Mouse (Mus musculus): Measurements from ENCODE around the gene Frmpd2.

DNA sequence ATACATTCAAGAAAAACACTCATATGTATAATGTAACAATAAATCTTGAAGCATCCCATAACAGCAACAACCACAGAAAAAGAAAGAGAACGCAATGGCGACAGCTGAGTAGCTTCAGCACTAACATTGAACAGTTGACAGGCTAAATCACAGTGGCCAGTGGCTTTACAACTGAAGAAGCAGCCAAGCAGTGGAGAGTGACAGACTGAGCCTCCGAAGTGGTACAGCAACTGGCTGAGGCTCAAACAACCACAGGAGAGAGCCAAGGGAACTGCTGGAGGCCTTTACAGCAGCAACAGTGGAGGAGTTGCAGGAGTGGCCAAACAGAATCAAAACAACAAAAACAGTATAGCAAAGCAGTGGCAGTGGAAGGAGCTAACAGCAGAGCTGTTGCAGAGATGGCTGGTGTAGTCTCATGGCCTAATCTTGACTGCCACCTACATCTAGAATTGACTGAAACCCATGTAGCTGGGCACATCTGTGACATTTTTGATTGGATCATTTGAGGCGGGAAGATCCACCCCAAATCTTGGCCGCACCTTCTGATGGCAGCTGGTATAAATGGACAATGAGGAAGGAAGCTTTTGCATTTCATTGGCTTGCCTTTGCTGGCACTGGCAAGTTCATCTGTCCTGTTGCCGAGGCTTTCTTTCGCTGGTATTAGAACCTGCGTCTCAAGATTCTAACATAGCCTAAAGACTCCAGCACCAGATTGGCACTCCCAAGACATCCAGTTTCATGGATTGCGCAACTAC lies 127.1 kb downstream of the Frmpd2 start:
- no peak for TF ChIP-seq MYOG (IDR thresholded peaks at IDR 0.05; ENCODE audit: control insufficient read depth, extremely low read depth, insufficient read length)
- TF ChIP-seq MAX (IDR thresholded peaks at IDR 0.05) = no peak
- TF ChIP-seq CTCF (IDR thresholded peaks at IDR 0.05; ENCODE audit: control insufficient read depth, insufficient read depth, insufficient read length) = no peak
- TF ChIP-seq CEBPB (IDR thresholded peaks at IDR 0.05; ENCODE audit: low read depth) = peak; percentile 33
- no peak for TF ChIP-seq USF1 (IDR thresholded peaks at IDR 0.05; ENCODE audit: low read depth)

Data from C2C12 (cell line).